9 mouse cellular contexts compared by ENCODE assay signal in the genomic region with DNA sequence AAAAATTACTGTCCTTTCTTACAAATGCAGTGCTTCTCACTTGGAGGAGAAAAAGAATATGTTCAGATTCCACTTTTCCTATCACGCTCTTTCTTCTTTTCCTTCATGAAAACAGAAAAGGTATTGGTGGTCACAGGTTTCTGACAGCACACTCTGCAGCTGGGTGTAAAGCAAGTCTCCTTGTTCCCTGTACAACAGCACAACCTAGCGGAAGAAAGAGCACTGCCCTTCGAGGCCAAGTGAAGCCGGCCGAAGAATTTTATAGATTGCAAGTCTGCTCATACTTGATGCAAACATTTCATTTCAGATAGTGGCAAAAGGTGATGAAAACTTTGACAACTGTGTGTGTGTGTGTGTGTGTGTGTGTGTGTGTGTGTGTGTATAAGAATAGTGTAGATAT.
A peak's percentile ranks its signal among the peaks of the same experiment; 100 is the strongest.
DNase-seq lines count a peak whose midpoint lies in the region; ATAC-seq and TF ChIP-seq lines count a peak whose summit lies in the region.
"Had no signal": no experiment of that assay in that cellular context is flagged by ENCODE, and none has a peak within 500 bp of the region (broad histone marks: within the 10 kb centered on the region; RNA-seq: fewer than 3 reads in every experiment).

No protein-coding gene starts in this region.

- peak; percentile 16 for DNase-seq in urinary bladder, postnatal 25 days (ENCODE audit: low spot score)
- DNase-seq in urinary bladder, adult 2 months (ENCODE audit: low spot score): no peak
- peak; percentile 23 to 55 for DNase-seq in cerebellum, postnatal 25 days
- peak; percentile 15 to 20 for DNase-seq in frontal cortex, postnatal 25 days (ENCODE audit: low spot score in 2 of 2)
- peak; percentile 12 to 28 for DNase-seq in layer of hippocampus, adult 8-10 months (ENCODE audit: low spot score in 2 of 2)
- DNase-seq in natural killer cell, adult 2 months (ENCODE audit: low spot score in 2 of 2): no peak

- no peaks in the 10 kb centered on the region for H3K27me3 ChIP-seq in midbrain, embryonic 12.5 days
- H3K27me3 ChIP-seq in testis, adult 2 months (ENCODE audit: control insufficient read depth, insufficient read depth, low read length): no peaks in the 10 kb centered on the region
- H3K27me3 ChIP-seq: embryonic facial prominence, embryonic 12.5 days had no signal

- TF ChIP-seq POLR2A in testis, adult 2 months (IDR thresholded peaks at IDR 0.05; ENCODE audit: control insufficient read depth, low read depth, low read length): no peak

- 18% methylated on average over 5 of the region's 5 CpGs for WGBS in midbrain, embryonic 12.5 days

- H3K27ac ChIP-seq in midbrain, embryonic 12.5 days (replicated peaks): no peak overlapping the region
- no peak overlapping the region for H3K27ac ChIP-seq in testis, adult 2 months (ENCODE audit: control insufficient read depth, insufficient read depth, low read depth, low read length)
- H3K27ac ChIP-seq: embryonic facial prominence, embryonic 12.5 days had no signal

- H3K9ac ChIP-seq in midbrain, embryonic 12.5 days (replicated peaks): no peak overlapping the region
- H3K9ac ChIP-seq: embryonic facial prominence, embryonic 12.5 days had no signal

- no peaks in the 10 kb centered on the region for H3K9me3 ChIP-seq in midbrain, embryonic 12.5 days
- H3K9me3 ChIP-seq: embryonic facial prominence, embryonic 12.5 days had no signal

- H3K4me3 ChIP-seq in midbrain, embryonic 12.5 days: no peak overlapping the region
- no peak overlapping the region for H3K4me3 ChIP-seq in testis, adult 2 months (ENCODE audit: control insufficient read depth, low read depth, low read length)
- H3K4me3 ChIP-seq: embryonic facial prominence, embryonic 12.5 days had no signal

- H3K4me2 ChIP-seq in midbrain, embryonic 12.5 days (replicated peaks): no peak overlapping the region
- H3K4me2 ChIP-seq: embryonic facial prominence, embryonic 12.5 days had no signal

- H3K36me3 ChIP-seq in midbrain, embryonic 12.5 days: no peaks in the 10 kb centered on the region
- no peaks in the 10 kb centered on the region for H3K36me3 ChIP-seq in testis, adult 2 months (ENCODE audit: control insufficient read depth, insufficient read depth, low read length)
- H3K36me3 ChIP-seq: embryonic facial prominence, embryonic 12.5 days had no signal

- peak; percentile 82 for ATAC-seq in midbrain, embryonic 12.5 days (ENCODE audit: low FRiP score, low read depth)

- no peaks in the 10 kb centered on the region for H3K4me1 ChIP-seq in midbrain, embryonic 12.5 days
- no peaks in the 10 kb centered on the region for H3K4me1 ChIP-seq in testis, adult 2 months (ENCODE audit: control insufficient read depth, insufficient read depth, low read length)
- H3K4me1 ChIP-seq: embryonic facial prominence, embryonic 12.5 days had no signal

- peak; percentile 24; the same call in 1 of the 2 replicates for TF ChIP-seq CTCF in testis, adult 2 months (IDR thresholded peaks at IDR 0.05; ENCODE audit: control insufficient read depth, insufficient read depth, insufficient replicate concordance, low read depth, low read length)

Comparison
In these comparisons a context has a peak if more than half of its experiments do, and no peak if none do; other contexts are left out.
1. DNase-seq: peak in urinary bladder, postnatal 25 days (single experiment), cerebellum, postnatal 25 days (2 of 2), frontal cortex, postnatal 25 days (2 of 2) and layer of hippocampus, adult 8-10 months (2 of 2); none in urinary bladder, adult 2 months (single experiment) and natural killer cell, adult 2 months (0 of 2).